Mouse (Mus musculus): ENCODE results near the gene Tmem165.

GRCm38 (mm10) chr5:76143356-76143755 lies 40.3 kb upstream of the Tmem165 start:
- TF ChIP-seq CTCF (IDR thresholded peaks at IDR 0.05; ENCODE audit: control insufficient read depth, insufficient read depth, insufficient read length) (no peak), USF1 (IDR thresholded peaks at IDR 0.05; ENCODE audit: low read depth) (no peak), MAX (IDR thresholded peaks at IDR 0.05) (no peak), MYOD1 (IDR thresholded peaks at IDR 0.05; ENCODE audit: control insufficient read depth, insufficient read length, low read depth) (no peak), MYOG (IDR thresholded peaks at IDR 0.05; ENCODE audit: control insufficient read depth, extremely low read depth, insufficient read length) (no peak)
